Mouse (Mus musculus) layer of hippocampus, adult 11-12 months (tissue): ENCODE results near the gene Fut2.
"Not testable (repeated sequence)": the region's sequence is repeated elsewhere in the genome, so short reads cannot be mapped to it uniquely, and the experiment has no call there.

Source experiments
- DNase-seq: peaks from one replicate; pipeline ENCODE4 v3.0.0; 2022; ENCODE audit warnings: low spot score

Gene Fut2

DNA sequence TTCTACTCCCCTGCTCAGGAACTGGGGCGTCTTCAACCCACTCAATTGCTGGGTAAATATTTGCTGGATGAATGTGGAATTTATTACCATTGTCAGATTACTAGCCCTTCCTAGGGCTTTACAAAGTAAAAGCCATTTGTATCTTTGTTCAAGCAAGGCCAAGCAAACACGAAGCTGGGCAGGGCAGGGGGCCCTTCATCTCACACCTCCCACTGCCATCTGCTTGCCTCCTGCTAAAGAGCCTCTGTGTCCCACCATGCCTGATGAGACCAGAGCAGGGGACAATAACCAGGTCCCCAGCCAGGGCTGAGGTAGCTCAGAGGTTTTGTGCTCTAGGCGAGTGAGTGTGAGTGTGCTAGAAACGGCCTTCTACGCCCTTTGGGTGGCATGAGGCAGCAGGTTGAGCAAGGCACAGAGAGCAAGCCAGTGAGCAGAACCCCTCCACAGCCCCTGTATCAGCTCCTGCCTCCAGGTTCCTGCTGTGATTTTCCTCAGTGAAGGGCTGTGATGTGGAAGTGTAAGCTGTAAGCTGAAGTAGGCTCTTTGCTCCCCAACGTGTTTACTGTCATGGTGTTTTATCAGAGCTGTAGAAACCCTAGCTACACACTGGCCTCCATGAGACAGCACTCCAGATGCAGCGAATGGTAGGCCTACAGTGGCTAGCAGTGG lies 11.6 kb upstream of the Fut2 start:
- no peak for DNase-seq

DNA sequence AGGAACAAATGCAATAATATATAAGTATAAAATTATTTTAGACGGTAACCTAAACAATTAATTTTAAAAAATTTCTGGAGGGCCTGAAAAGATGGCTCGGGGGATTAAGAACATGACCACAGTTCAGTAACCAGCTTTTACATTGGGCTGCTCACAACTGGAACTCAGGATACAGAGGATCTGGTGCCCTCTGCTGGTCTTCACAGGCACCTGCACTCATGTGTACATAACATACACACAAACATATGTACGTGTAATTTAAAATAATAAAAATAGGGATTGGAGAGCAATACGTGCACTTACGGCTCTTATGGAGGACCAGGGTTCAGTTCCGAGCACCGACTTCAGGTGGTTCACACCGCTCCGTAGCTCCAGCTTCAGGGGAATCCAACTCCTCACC lies 2.7 kb upstream of the Fut2 start:
- DNase-seq = no peak

DNA sequence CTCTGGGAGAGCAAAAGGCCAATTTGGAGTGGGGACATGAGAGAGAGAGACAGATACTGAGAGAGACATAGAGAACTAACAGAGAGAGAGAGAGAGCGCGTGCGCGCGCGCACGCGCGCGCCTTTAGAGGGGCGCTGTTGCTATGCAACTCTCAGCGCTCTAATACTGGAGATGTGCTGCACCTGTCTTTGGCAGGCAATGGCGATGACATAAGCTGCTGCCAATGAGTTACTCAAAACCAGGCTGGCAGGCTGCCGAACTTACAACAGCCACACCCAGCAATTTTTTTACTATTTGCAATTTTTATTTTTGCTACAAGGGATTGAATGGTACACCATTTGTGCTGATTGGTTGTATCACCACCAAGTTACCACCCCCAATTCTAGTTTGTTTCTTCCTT lies 1.6 kb upstream of the Fut2 start:
- no peak for DNase-seq

DNA sequence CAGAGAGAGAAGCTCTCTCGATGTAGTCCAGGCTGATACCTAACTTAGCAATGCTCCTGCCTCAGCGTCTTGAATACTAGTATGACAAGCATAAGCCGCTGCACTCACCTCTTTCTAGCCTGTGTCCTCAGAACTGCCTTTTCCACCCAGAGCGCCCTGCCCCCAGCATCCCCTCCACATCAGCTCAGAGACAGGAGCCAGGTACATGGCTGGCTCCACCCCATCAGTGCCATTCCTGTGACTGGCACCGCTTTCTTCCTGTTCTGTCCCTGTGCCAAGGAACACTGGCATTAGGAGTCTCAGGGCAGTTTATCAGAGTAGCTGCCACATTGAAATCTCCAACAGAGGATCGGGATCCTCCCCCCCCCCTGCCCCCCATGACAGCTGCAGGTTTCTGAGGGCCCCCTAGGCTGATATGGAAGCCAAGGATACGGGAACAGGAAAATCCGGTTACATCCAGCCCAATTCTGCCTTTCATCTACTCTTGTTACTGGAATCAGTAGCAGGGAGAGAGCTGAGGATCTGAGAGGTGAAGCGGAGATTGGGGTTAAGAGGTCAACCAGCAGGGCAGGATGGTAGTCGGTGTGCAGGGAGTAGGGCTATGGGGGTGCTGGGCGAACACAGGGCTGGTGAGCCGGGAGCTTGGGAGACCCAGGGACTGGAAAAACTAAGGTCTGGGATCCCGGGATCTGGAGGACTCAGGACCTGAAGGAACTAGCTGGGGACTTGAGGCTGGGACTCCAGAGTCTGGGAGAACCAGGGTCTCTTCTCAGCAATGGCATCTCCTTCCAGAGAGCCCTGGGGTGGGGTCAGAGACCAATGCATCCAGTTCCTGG lies 673 bp downstream of the Fut2 start:
- DNase-seq = no peak

DNA sequence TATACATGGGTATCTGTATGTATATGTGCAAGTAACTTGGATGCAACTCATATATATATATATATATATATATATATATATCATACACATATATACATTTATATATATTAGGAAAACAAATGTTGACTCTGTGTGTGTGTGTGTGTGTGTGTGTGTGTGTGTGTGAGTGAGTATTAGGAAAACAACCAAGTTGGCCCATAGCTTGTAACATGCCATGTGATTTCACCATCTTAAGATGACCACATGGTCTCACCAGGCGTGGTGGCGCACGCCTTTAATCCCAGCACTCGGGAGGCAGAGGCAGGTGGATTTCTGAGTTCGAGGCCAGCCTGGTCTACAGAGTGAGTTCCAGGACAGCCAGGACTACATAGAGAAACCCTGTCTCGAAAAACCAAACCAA lies 4.5 kb downstream of the Fut2 start:
- DNase-seq = not testable (repeated sequence)

DNA sequence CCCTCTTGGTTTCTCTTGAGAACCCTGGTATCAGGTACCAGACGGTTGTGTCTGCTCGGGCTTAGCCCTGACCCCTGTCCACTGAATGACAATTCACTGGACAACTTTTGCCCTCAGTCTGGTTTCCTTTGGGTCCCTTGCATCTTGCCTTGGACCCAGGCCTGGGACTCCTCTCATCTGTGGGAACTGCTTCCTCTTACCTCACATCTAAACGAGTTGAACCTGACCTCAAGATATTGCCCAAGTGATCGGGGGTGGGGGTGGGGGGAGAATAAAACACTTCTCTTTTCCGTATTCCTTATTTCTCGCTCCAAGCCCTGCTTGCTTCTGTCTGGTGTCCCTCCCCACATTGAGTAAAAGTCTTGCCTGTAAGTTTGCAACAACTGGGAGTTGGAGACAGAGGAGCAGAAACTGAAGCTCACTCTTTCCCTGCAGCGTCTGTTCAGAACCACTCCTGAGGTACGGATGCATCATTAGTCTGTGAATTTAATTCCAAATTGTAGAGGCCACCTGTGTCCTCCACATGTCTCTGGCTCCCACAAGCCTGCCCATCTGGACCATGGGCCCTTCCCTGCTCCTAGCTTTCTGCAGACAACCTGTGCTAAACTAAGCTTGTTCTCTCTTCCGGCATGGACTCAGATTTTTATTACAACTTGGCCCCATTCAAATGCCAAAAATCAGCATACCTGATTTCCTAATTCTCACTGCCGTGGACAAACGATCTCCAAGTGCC lies 5.3 kb downstream of the Fut2 start:
- DNase-seq = no peak

DNA sequence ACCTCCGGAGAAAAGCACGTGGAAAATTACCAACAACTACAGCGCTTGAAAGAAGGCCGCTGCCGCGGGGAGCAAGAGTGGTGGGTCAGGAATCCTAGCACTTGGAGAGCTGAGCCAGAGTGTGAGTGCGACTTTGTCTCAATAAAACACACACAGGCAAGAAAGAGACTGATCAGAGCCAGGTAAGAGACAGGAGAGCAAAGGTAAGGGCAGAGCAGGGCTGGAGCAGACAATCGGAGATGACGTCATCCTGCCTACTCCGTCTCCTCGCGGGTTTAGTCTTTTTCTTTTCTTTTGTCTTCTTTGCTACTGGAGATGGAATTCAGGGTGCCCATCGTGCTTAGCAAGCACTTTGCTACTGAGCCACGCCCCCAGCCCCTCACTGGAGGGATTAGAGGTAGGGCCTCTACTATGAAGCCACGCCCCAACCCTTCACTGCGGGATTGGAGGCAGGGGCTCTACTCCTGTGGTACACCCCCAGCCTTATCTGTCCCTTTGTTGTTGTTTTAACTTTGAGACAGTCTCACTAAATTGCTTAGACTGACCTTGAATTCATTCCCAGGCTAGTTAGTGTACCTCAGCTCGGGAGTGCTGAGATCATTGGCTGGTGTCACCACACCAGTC lies 11.7 kb downstream of the Fut2 start:
- DNase-seq = no peak

DNA sequence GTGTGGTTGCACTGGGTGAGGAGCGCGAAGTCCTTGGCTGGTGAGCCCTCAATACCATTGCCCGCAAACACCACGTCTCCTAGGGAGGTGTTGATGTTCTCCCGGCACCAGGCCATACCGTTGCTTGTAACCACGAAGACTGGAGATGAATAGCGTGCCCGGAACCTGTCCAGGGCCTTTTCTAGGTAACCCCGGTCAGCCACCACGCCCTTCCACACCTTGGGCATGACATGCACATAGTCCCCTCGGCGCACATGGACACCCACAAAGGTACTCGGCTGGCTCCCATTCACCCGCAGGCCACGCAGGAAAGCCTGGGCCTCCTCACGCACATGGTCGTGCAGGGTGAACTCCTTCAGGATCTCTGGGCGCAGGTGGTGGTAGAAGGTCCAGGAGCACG lies 15.7 kb downstream of the Fut2 start:
- not testable (repeated sequence) for DNase-seq

DNA sequence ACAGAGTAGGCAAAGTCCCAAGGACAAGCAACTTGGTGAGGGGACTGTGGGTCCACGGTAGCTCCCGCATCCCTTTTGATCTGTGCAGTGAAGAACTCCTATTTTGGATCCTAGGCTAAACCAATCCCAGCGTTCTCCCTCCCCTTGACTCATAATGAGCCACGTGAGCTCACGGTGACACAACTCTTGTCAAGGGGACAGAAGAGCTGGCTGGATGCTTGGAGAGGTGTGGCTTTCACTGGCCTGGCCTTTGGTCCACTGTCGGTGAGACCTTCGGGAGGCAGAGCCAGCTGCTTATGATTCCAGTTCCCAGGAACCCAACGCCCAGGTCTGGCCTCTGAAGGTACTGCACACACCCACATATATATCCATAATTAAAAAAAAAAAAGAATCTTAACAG lies 16.8 kb downstream of the Fut2 start:
- DNase-seq = no peak

DNA sequence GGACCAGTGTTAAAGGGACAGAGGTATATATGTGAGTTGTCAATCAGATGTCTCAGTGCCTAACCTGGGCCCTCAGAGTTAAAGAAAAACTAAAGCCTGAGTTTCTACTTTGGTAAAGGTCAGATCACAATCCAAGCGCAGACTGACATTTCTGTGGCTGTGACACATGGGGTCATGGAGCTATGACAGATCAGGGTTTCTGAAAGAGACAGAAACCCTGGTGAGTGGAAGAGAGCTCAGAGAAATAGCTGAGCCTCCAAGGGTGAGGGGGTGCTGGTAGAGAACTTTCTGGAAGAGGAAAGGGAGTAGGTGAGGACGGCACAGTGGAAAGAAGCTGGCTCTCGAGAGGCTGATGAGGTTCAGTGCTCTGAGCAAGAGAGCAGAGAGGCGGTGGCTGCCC lies 19.5 kb downstream of the Fut2 start:
- no peak for DNase-seq

DNA sequence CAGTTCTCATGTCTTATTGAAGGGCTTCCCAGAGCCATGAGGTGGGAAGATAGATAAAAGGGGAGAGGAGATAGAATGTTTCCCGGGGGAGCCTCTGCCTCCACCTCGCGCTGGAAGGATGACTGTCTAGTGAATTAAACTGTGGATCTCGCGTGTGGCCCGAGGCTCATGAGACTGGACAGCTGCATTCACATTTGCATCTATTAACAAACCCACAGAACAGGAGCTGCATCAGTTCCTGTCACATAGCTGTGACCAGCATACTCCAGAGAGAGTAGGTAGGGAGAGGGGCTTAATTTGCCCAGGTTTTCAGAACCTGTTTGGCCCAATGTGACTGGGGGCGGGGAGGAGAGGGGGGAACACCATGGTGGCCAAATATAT lies 20.6 kb downstream of the Fut2 start:
- DNase-seq = no peak

DNA sequence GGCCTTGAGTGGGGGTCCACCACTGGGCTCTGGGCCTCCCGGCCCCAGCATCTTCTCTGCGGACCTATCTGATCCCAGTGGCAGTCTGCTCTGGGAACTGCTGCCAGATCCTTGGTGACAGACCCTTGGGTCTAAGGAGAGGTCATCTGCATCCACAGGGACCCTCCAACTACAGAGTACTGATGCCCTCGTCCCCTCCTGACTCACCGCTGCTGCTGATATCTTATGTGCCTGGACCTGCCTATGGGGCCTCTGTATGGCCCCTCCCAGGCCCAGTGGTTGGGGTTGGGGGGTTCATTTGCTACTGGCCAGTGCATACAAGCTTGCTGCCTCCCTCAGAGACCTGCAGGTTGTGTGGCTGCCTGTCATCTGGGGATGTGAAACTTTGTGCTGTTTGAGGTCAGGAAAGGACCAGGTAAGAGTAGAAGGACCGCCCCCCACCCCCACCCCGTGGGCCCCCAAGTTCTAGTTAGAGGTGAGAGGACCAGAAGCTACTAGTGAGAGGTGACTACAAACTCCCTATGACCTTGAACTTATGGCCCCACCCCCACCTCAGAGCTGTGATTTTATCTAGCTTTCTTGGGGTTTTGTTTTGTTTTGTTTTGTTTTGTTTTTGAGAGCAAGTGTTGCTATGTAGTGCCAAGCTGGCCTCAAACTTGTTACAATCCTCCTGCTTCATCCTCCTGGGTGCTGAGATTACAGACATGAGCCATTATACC lies 21.2 kb downstream of the Fut2 start:
- no peak for DNase-seq

DNA sequence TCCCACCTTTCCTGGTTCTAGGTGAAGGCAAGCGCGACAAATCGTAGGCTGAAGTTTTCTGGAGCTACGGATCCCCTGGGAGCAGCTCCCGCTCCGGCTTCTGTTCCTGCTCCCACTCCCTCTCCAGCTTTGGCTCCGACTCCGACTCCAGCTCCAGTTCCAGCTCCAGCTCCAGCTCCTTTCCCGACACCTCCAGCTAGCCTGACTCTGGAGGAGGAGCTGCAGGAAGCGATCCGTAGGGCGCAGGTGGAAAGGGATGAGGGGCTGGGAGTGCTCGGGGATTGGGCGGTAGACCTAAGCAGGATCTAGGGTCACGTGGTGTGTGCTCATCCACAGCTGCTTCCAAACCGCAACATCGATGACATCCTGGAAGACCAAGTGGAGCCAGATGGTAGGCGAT lies 22.0 kb downstream of the Fut2 start:
- peak; percentile 59 for DNase-seq

DNA sequence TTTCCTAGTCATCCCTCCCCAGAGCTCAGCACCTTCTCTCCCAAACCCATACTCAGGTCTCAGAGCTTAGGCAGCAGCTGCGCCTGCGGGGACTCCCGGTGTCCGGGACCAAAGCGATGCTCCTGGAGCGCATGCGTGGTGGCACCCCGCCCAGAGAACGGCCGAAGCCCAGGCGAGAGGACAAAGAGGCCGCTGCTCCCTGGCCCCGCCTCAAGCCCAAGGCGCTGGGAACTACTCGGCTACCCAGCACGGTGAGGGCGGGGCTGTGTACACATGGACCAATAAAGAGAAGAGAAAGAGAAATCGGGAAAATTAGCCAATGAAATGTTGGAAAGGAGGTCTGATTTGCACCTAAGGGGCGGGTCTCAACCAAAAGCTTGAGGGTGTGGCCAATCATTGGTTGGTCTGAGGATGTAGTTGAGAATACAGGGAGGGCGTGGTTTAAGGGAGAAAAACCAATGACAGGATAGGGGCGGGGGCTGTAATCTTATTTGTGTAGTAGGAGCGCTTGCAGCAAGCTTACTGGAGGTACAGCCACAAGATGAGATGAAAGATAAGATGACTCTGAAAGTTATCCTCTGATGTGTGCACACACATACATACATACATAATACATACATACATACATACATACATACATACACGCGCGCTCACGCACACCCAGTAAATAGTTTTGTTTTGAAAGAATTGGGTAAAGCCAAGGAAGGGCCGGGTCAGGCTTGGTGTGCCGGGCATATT lies 22.6 kb downstream of the Fut2 start:
- DNase-seq = peak; percentile 93

DNA sequence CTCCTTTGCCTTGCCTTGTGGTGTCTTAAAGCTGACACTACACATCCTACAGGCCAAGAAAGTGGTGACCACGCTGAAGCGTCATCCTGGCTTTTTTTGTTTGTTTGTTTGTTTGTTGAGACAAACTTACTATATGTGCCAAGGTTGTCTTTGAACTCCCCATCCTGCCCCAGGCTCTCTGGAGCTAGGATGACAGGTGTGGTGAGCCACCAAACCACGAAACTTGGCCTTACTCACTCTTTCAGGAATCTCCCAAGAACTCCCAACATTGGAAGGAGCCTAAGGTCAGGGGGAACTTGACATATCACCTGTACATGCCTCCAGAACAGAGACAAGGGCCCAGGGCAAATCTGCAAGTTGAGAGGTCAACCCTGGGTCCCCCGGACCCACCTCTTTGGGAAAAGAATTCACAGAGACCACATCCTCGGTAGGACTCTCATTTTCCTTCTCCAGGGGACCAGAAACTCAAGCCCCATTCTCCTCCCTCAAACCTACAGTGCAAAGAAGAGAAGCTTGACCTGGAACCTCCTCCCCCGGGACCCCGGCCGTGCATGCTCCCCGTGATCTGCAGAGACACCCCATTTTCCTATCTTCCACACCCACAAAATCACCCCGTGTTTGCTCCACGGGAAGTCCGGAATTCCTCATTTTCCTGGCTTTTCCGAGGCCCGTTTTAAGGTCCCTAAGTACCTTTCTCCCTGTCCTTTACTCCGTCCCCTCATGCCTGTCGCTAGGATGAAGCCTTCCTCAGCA lies 23.5 kb downstream of the Fut2 start:
- DNase-seq = no peak

DNA sequence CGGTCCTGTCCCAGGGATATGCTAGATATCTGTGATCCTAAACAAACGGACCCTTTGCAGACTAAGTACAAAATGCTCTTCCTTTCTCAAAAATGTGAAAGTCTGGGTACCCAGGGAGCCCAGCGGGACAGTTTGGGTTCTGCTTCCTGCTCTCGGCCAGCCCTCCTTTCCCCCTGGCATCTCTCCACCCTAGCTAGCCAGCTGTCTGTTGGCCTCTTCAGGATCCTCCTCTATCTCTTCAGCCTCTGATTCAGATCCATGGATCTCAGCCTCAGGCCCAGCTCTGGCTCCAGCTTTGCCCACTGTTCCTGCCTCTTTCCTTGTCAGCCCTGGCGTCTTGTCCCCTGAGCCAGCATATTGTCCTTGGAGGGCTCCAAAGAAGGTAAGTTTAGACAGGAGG lies 24.1 kb downstream of the Fut2 start:
- no peak for DNase-seq

DNA sequence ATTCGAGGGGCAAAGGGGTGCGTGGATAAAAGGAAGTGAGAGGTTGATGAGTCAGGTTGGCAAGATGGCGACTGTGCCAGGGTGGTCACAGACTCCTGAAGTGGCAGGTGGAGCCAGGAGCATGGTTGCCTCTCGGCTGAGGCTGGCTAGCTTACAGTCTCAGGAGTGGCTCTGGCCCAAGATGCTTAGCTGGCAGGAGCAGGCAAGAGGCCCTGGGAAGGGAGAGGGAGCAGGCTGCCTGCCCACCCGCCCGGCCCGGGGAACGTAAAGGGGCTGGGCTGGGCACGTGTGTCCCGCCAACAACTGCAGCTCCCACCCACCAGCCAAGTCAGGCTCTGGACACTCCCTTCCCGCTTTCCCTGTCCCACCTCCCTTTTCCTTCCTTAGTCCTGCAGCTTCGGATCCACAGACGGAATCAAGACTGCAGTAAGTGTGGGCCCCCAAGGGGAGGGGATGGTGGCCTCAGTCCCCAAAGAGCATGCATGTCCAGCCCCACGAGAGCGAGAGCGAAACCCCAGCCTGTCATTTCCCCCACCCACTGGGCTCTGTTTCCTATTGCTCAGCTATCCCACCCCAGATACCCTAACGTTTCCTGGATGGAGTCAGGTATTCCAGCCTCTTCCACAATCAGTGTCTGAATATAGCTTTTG lies 24.7 kb downstream of the Fut2 start:
- no peak for DNase-seq

DNA sequence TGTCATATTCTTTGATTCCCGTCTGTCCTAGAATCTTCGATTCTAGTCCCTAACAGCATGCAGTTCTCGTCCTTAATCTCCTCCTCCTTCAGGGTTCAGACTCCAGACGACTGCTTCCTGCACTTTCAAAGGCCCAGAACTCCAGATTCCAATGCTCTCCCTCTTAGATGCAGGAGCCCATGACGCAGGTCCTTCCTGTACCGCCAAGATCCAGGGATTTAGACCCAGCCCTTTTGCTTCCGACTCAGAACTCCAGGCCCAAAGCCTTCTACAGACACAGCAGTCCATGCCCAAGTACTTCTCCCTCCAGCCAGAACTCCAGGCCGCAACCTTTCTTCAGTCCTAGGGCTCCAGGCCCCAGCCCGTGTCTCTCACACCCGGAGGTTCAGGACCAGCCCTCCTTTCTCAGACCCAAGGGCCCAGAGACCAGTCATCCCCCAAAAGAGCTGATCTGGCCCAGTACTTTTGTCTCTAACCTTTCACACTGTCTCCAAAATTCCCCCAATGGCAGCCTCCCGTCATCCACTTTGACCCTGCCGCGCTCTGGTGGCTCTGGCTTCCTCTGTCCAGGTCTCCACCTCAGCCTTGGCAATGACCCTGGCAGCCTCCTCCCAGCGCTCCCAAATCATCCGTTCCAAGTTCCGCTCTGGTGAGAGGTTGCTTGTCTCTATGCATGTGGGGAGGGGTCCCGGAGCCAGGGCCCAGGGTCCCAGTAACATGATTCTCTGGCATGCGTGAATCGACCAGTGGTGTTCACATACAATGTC lies 25.8 kb downstream of the Fut2 start:
- no peak for DNase-seq

DNA sequence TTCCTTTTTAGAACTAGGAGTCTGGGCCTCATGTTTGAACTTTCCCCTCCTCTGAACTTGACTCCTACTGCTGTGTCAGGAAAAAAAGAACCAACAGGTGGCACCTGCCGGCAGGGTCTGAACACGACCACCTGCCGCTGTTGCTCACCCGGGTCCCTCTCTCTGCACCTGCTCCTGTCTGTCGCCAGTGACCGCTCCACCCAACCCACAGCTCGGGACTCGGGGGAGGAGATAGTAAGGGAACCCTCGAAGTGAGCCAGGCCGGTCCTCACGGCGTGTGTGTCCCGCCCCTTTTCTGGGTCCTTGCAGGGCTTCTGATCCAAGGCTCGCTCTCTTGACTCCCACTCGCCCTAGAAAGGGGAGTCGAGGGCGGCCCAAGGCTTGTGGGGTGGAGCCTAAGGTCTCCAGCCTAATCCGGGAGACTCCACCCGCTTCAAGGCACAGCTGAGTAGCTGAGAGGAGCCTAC lies 26.6 kb downstream of the Fut2 start, which contains the start of gene Mamstr:
Mamstr (plus strand) TSS at position 417 of the 467 bp plus-strand sequence.
- no peak for DNase-seq
